Mouse (Mus musculus) embryonic facial prominence, embryonic 14.5 days (tissue): ENCODE data around the gene Atp7b. TPM values are rescaled to one million over a fixed set of nuclear protein-coding genes. Genes with fewer than 3 reads are reported as not detected.

Experiments used
- ATAC-seq: fragments of 200-750 bp; cut with Nextera tagmentation; 2 replicates; pipeline ENCODE4 v1.8.0; 2017; ENCODE audit warnings: low read depth, moderate number of reproducible peaks, moderate TSS enrichment
- DNase-seq: peaks from one replicate; pipeline ENCODE4 v3.0.0-alpha.2; 2015; ENCODE audit warnings: low spot score
- H3K27ac ChIP-seq: fragments of 300-500 bp; sonication (generic); replicated peaks from 2 replicates; pipeline ENCODE4 v1.5.1; 2014; ENCODE audit warnings: low read depth, mild to moderate bottlenecking, low read length, moderate library complexity
- H3K27me3 ChIP-seq: fragments of 300-500 bp; sonication (generic); replicated peaks from 2 replicates; pipeline ENCODE4 v1.6.1; 2014; ENCODE audit warnings: low read length; ENCODE audit not compliant: control insufficient read depth, insufficient read depth
- H3K36me3 ChIP-seq: fragments of 300-500 bp; sonication (generic); 2 replicates; pipeline ENCODE4 v1.6.1; 2014; ENCODE audit warnings: low read length, mixed read lengths; ENCODE audit not compliant: control insufficient read depth, insufficient read depth
- H3K4me1 ChIP-seq: fragments of 300-500 bp; sonication (generic); 2 replicates; pipeline ENCODE4 v1.6.1; 2014; ENCODE audit warnings: antibody characterized with exemption, low read length; ENCODE audit not compliant: control insufficient read depth, insufficient read depth
- H3K4me2 ChIP-seq: fragments of 300-500 bp; sonication (generic); 2 replicates; pipeline ENCODE4 v1.6.1; 2014; ENCODE audit warnings: low read depth, mild to moderate bottlenecking, low read length, moderate library complexity, mixed read lengths
- H3K4me3 ChIP-seq: fragments of 300-500 bp; sonication (generic); 2 replicates; pipeline ENCODE4 v1.5.1; 2014; ENCODE audit warnings: low read depth, mild to moderate bottlenecking, low read length
- H3K9ac ChIP-seq: fragments of 300-500 bp; sonication (generic); 2 replicates; pipeline ENCODE4 v1.6.1; 2014; ENCODE audit warnings: low read depth, mild to moderate bottlenecking, low read length, moderate library complexity, mixed read lengths
- H3K9me3 ChIP-seq: fragments of 300-500 bp; sonication (generic); 2 replicates; pipeline ENCODE4 v1.6.1; 2016; ENCODE audit warnings: low read length; ENCODE audit not compliant: control insufficient read depth
- WGBS: fragments of 180-500 bp; shearing (Covaris S2); extraction: QIAGEN DNeasy Blood & Tissue Kit; methylation state at CpG from one replicate; pipeline ENCODE4 v1.1.7; 2014; 5-methylcytosine and 5-hydroxymethylcytosine counted together
- polyA plus RNA-seq: library from polyadenylated mRNA; unstranded; fragments of >200 nt; fragmentation: Nextera tagmentation; extraction: Ambion mirVana; gene quantifications from 2 replicates; pipeline ENCODE4 v1.2.1, GENCODE M21; 2014

The Atp7b gene
- polyA plus RNA-seq, 1 experiment from 2014 or later, result 0.86 TPM

DNA sequence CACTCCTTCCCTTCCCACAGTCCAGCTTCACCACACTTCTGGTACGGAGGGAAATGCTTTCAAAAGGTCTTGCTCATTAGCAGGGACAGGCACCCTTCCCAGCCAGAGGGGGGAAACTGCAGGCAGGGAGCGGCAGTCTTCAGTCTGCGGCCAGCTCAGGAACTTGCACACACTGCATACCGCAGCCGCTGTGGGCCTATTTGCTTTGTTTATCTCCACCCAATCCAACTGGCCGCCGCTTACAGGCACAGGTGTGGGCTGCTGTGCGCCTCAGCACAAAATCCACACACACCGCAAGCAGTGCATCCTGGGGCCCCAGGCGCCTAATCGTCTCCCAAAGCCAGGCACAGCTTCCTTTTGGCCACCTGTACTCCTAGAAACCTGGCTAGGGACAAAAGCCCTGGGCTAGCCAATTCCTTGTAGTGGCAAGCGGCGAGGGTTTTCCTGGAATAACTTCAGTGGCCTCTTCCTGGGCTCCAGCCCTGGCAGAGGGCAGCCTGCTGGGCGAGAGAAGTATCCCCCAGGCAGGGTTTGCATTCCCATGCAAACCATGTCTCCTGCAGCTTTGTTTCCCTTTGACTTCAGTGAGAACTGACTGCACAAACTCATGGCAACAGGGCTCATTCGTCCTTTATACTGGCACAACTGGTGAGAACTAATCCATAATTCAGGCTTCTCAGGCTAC lies 20.5 kb downstream of the Atp7b start:
- Histone ChIP-seq H3K27me3 (peaks cover 8% of the 10 kb centered on the region; the same call in 1 of the 2 replicates), H3K36me3 (no peaks in the 10 kb centered on the region), H3K4me1 (no peaks in the 10 kb centered on the region), H3K27ac (no peak overlapping the region; the same call in 1 of the 2 replicates), H3K4me3 (no peak overlapping the region), H3K4me2 (no peak overlapping the region), H3K9me3 (no peaks in the 10 kb centered on the region), H3K9ac (no peak overlapping the region)
- DNase-seq (peak; percentile 19), ATAC-seq (peak; percentile 38; the same call in 1 of the 2 replicates)
- WGBS, result 11% methylated on average over 12 of the region's 15 CpGs

DNA sequence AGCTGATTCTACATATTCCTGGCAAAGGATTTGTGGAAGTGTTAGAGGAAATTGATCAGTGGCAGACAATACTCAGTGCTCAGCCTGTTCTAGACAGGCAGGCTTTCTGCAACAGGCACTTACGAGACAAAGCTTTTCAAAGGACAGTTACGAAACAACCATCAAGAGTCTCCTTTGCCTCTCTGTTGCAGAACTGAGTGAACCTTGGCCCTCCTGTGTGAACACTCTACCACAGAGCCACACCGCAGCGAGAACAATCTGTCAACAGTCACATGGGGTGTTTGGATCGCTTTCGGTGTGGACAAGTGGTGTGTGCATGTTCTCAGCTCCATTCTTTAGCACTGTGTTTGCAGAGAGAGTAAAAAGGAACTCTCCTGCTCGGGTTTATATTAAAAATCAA lies 23.1 kb downstream of the Atp7b start:
- 71% methylated on average over 7 of the region's 7 CpGs for WGBS
- H3K27ac ChIP-seq, result no peak overlapping the region
- H3K4me1 ChIP-seq, result no peaks in the 10 kb centered on the region
- DNase-seq (no peak), ATAC-seq (no peak)
- H3K4me3 ChIP-seq, result no peak overlapping the region
- no peak overlapping the region for H3K4me2 ChIP-seq
- H3K27me3 ChIP-seq, result peaks cover 8% of the 10 kb centered on the region; the same call in 1 of the 2 replicates
- H3K9me3 ChIP-seq, result no peaks in the 10 kb centered on the region
- H3K9ac ChIP-seq, result no peak overlapping the region
- no peaks in the 10 kb centered on the region for H3K36me3 ChIP-seq

DNA sequence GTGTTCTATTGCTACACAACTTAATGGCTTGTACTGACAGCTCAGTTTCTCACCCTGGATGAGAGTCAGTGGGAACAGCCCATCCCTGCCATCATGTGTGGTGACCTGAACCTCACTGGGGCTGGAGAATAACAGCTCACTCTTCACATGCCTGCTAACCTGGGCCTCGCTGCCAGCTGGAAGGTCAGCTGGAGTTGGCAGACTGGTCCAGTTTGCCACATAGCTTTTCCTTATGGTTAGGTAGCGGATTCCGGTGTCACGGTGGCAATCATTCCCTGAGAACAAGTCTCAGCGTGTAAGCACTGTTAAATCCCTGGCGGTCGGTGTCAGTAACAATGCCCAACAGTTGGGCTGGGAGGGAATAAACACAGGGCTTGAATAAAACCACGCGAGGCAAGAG lies 24.0 kb downstream of the Atp7b start:
- Histone ChIP-seq H3K4me1 (no peaks in the 10 kb centered on the region), H3K27me3 (peaks cover 8% of the 10 kb centered on the region; the same call in 1 of the 2 replicates), H3K9me3 (no peaks in the 10 kb centered on the region), H3K4me3 (no peak overlapping the region), H3K4me2 (no peak overlapping the region), H3K27ac (no peak overlapping the region), H3K9ac (no peak overlapping the region), H3K36me3 (no peaks in the 10 kb centered on the region)
- 89% methylated on average over 9 of the region's 9 CpGs for WGBS
- no peak for DNase-seq
- ATAC-seq, result no peak

DNA sequence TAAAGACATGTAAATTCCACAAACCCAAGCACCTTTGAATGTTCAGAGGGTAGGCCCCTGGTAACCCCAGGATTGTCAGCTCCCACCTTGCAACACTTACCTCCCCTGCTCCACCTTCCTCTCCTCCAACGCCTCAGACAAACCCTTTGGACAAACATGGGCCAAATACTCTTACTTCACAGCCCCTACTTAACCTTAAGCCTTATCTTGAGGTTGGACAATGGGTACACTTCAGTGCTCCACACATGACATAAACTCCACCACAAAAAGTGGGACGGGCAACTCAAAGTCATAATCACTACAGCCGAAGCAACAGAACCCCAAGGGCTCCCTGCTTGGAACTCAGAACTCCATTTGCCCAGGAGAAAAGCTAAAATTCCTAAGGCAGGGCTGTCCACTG lies 29.1 kb downstream of the Atp7b start:
- H3K4me1 ChIP-seq, result no peaks in the 10 kb centered on the region
- no peak overlapping the region for H3K4me3 ChIP-seq
- WGBS, result 81% methylated on average over 3 of the region's 3 CpGs
- no peak overlapping the region for H3K4me2 ChIP-seq
- ATAC-seq (no peak), DNase-seq (no peak)
- H3K9me3 ChIP-seq, result no peaks in the 10 kb centered on the region
- no peaks in the 10 kb centered on the region for H3K36me3 ChIP-seq
- H3K9ac ChIP-seq, result no peak overlapping the region
- H3K27me3 ChIP-seq, result no peaks in the 10 kb centered on the region
- H3K27ac ChIP-seq, result no peak overlapping the region

DNA sequence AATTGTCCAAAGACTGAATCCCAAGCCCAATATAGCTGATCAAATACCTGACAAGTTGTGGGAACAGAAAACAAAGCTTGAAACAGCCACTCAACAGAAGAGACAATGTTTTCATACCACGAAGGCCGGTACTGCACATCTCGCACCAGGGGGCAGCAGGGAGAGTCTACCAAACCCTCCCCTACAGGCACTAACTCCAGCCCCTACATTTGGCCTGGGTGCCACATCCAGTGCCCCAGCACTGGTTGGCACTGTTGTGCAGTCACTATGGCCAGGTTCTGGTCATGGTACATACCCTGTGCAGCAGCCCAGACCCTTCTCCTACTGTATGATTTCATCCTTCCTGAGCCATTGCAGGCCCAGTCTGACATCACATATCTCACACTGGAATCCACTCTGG lies 31.1 kb downstream of the Atp7b start:
- no peaks in the 10 kb centered on the region for H3K4me1 ChIP-seq
- no peaks in the 10 kb centered on the region for H3K27me3 ChIP-seq
- H3K36me3 ChIP-seq, result no peaks in the 10 kb centered on the region
- DNase-seq (no peak), ATAC-seq (no peak)
- WGBS, result 95% methylated on average over 3 of the region's 3 CpGs
- no peak overlapping the region for H3K9ac ChIP-seq
- no peak overlapping the region for H3K27ac ChIP-seq
- H3K4me2 ChIP-seq, result no peak overlapping the region
- H3K9me3 ChIP-seq, result no peaks in the 10 kb centered on the region
- no peak overlapping the region for H3K4me3 ChIP-seq

DNA sequence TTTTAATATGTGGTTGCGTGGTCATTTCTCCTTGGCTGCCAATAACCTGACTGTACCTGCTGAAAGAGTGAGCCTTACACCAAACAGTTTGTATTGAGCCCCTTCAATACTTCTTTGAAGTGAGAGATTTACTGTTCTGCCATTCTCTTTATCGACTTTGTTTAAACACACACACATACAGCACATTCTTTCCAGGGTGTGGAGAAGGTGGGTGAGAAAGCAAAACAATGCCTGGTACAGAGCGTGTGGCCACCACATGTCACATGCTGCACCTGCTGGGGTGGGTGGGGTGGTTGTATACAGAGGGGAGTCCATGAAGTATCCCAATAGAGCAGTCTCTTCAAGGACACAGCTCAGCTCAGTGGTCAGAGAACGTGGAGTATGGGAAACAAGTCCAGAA lies 34.9 kb downstream of the Atp7b start:
- ATAC-seq (no peak), DNase-seq (no peak)

DNA sequence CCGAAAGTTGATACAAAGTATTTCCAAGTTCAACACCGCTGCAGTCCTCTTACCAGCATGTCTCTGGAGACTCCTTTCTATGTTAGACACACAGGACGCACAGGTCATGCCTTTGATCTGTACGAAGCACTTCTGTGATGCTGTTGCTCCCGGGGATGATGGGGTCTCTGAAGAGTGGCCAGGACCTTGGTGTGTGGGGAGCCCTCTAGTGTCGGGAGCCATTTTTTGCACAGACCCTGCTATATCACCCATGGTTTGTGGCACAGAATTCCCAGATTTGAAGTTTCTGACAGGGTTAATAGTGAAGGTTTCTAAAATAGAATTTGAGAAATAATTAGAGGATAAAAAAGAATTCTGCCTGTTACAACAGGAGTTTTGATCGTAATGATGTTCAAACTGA lies 37.9 kb downstream of the Atp7b start:
- Histone ChIP-seq H3K9ac (no peak overlapping the region), H3K4me1 (no peaks in the 10 kb centered on the region), H3K4me3 (no peak overlapping the region), H3K4me2 (no peak overlapping the region), H3K27ac (no peak overlapping the region), H3K9me3 (no peaks in the 10 kb centered on the region), H3K36me3 (no peaks in the 10 kb centered on the region), H3K27me3 (no peaks in the 10 kb centered on the region)
- no peak for ATAC-seq
- 43% methylated on average over 7 of the region's 7 CpGs for WGBS
- DNase-seq, result no peak

More for the DNA sequence above, 34.9 kb downstream of the Atp7b start:
- WGBS, result 63% methylated on average over 4 of the region's 4 CpGs
- no peaks in the 10 kb centered on the region for H3K4me1 ChIP-seq
- H3K9me3 ChIP-seq, result no peaks in the 10 kb centered on the region
- H3K36me3 ChIP-seq, result no peaks in the 10 kb centered on the region
- no peak overlapping the region for H3K27ac ChIP-seq
- no peak overlapping the region for H3K9ac ChIP-seq
- H3K4me2 ChIP-seq, result no peak overlapping the region
- no peaks in the 10 kb centered on the region for H3K27me3 ChIP-seq
- H3K4me3 ChIP-seq, result no peak overlapping the region

DNA sequence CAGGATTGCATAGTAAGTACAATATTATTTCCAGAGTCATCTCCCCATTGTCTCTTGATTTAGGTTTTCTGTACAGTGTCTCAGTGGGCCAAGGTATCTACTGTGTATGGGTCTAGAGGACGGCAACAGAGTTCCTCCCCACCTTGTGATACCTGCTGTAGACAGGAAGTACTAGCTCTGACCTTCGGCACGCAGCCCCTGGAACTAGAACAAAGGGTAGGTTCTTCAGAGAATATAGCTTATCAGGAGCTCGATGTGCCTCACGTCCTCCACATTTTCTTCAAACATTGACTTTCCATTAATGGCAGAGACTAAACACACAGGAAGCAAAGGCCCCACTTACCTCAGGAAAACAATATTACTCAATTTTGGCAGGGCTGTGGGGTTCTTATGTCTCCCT lies 40.6 kb downstream of the Atp7b start:
- no peak for ATAC-seq
- no peaks in the 10 kb centered on the region for H3K27me3 ChIP-seq
- no peak overlapping the region for H3K27ac ChIP-seq
- no peak for DNase-seq
- no peak overlapping the region for H3K4me2 ChIP-seq
- H3K9me3 ChIP-seq, result no peaks in the 10 kb centered on the region
- no peaks in the 10 kb centered on the region for H3K36me3 ChIP-seq
- WGBS, result 79% methylated on average over 5 of the region's 5 CpGs
- H3K4me3 ChIP-seq, result no peak overlapping the region
- no peak overlapping the region for H3K9ac ChIP-seq
- no peaks in the 10 kb centered on the region for H3K4me1 ChIP-seq

DNA sequence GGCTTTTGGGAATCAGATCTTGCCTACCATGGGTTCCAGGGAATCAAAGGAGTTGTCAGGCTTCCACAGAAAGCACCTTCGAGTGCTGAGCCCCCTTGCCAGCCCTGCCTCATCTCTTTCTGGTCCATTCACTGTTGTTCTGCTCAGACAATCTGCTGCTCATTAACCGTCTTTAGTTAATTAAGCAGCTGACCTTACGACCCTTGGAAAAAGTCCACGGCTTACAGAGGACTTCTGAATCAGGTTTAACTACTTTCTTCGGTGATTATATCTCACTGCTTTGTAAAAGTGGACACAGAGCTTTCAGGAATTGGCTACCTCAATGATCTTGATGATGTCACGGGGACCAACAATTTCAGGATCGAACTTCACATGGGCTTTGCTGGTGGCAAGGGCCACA lies 42.4 kb downstream of the Atp7b start:
- Histone ChIP-seq H3K27ac (no peak overlapping the region), H3K9me3 (no peaks in the 10 kb centered on the region), H3K36me3 (no peaks in the 10 kb centered on the region), H3K4me2 (no peak overlapping the region), H3K4me1 (no peaks in the 10 kb centered on the region), H3K4me3 (no peak overlapping the region), H3K27me3 (no peaks in the 10 kb centered on the region), H3K9ac (no peak overlapping the region)
- WGBS, result 35% methylated on average over 7 of the region's 7 CpGs
- DNase-seq (no peak), ATAC-seq (no peak)
